ENCODE assay signal across 9 mouse cellular contexts in the genomic region with DNA sequence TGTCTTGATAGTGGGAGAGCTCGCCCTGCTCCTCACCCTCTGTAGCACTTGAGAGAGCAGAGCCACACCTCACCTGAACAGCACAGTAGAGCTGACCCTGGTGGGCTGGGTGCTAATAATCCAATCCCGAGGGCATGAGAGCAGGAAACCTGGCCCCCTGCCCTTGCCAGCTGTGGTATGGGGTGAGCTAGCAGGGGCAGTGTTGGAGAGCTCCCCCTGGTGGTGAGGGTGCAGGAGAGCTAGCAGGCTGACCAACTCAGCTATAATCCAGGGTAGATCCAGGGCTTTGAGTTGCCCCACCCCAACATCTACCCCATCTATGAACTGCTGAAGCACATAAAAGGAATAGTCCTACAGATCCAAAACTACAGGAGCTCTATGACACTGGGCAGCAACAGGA.
A peak's percentile ranks its signal among the peaks of the same experiment; 100 is the strongest.
DNase-seq lines count a peak whose midpoint lies in the region; ATAC-seq and TF ChIP-seq lines count a peak whose summit lies in the region.
"Had no signal": no experiment of that assay in that cellular context is flagged by ENCODE, and none has a peak within 500 bp of the region (broad histone marks: within the 10 kb centered on the region; RNA-seq: fewer than 3 reads in every experiment).

No protein-coding gene starts in this region.

- DNase-seq in forebrain, postnatal 0 days, result no peak
- DNase-seq in forebrain, embryonic 11.5 days (ENCODE audit: low spot score), result no peak
- DNase-seq in 3T3-L1 (ENCODE audit: low read depth, low spot score), result peak; percentile 39
- DNase-seq in liver, embryonic 13.5 days, result no peak
- peak; percentile 45 for DNase-seq in stomach, postnatal 0 days (ENCODE audit: low spot score)
- no peak for DNase-seq in embryo, embryonic 10.5 days (ENCODE audit: low spot score)
- DNase-seq in ovary, postnatal 36 days (ENCODE audit: low spot score), result no peak

- H3K27me3 ChIP-seq in forebrain, postnatal 0 days (ENCODE audit: insufficient read depth, low read length), result no peaks in the 10 kb centered on the region
- H3K27me3 ChIP-seq in forebrain, embryonic 11.5 days (ENCODE audit: control insufficient read depth, insufficient read depth, low read length), result no peaks in the 10 kb centered on the region
- no peaks in the 10 kb centered on the region for H3K27me3 ChIP-seq in liver, embryonic 13.5 days
- no peaks in the 10 kb centered on the region for H3K27me3 ChIP-seq in stomach, postnatal 0 days (ENCODE audit: control insufficient read depth, insufficient read depth, low read length)

- no peak for TF ChIP-seq EP300 in stomach, postnatal 0 days (optimal IDR thresholded peaks at IDR 0.05)

- WGBS in forebrain, postnatal 0 days, result 82% methylated on average over 2 of the region's 2 CpGs
- WGBS in forebrain, embryonic 11.5 days, result 81% methylated on average over 2 of the region's 2 CpGs
- WGBS in bone marrow, adult 2 months, result 65% methylated on average over 2 of the region's 2 CpGs
- 56% methylated on average over 2 of the region's 2 CpGs for WGBS in liver, embryonic 13.5 days (ENCODE audit: insufficient replicate concordance)
- WGBS in stomach, postnatal 0 days, result 90% methylated on average over 2 of the region's 2 CpGs

- H3K36me3 ChIP-seq in forebrain, postnatal 0 days (ENCODE audit: insufficient read depth), result no peaks in the 10 kb centered on the region
- no peaks in the 10 kb centered on the region for H3K36me3 ChIP-seq in forebrain, embryonic 11.5 days (ENCODE audit: control insufficient read depth, insufficient read depth, low read length)
- no peaks in the 10 kb centered on the region for H3K36me3 ChIP-seq in liver, embryonic 13.5 days
- H3K36me3 ChIP-seq in stomach, postnatal 0 days (ENCODE audit: control insufficient read depth, insufficient read depth, low read length), result no peaks in the 10 kb centered on the region

- TF ChIP-seq POLR2A in bone marrow, adult 2 months (IDR thresholded peaks at IDR 0.05; ENCODE audit: borderline replicate concordance, control insufficient read depth, low read depth, low read length), result no peak

- H3K9me3 ChIP-seq in forebrain, postnatal 0 days (ENCODE audit: low read length), result no peaks in the 10 kb centered on the region
- no peaks in the 10 kb centered on the region for H3K9me3 ChIP-seq in forebrain, embryonic 11.5 days (ENCODE audit: control insufficient read depth, low read length)
- no peaks in the 10 kb centered on the region for H3K9me3 ChIP-seq in liver, embryonic 13.5 days (replicated peaks)
- no peaks in the 10 kb centered on the region for H3K9me3 ChIP-seq in stomach, postnatal 0 days (ENCODE audit: control insufficient read depth, low read length)

- H3K4me2 ChIP-seq in forebrain, postnatal 0 days (ENCODE audit: low read depth), result no peak overlapping the region
- no peak overlapping the region for H3K4me2 ChIP-seq in forebrain, embryonic 11.5 days (ENCODE audit: low read depth, low read length, severe bottlenecking)
- no peak overlapping the region for H3K4me2 ChIP-seq in liver, embryonic 13.5 days
- H3K4me2 ChIP-seq in stomach, postnatal 0 days (replicated peaks; ENCODE audit: low read depth), result no peak overlapping the region

- no peak overlapping the region for H3K9ac ChIP-seq in forebrain, postnatal 0 days
- H3K9ac ChIP-seq in forebrain, embryonic 11.5 days (ENCODE audit: low read length), result no peak overlapping the region
- no peak overlapping the region for H3K9ac ChIP-seq in liver, embryonic 13.5 days
- no peak overlapping the region for H3K9ac ChIP-seq in stomach, postnatal 0 days (ENCODE audit: low read length)

- H3K27ac ChIP-seq in forebrain, postnatal 0 days (ENCODE audit: low read depth, low read length), result no peak overlapping the region
- no peak overlapping the region for H3K27ac ChIP-seq in forebrain, embryonic 11.5 days (ENCODE audit: low read depth, low read length)
- no peak overlapping the region for H3K27ac ChIP-seq in bone marrow, adult 2 months (ENCODE audit: control insufficient read depth, insufficient read depth, low read depth, low read length, poor library complexity)
- H3K27ac ChIP-seq in liver, embryonic 13.5 days, result no peak overlapping the region
- H3K27ac ChIP-seq in stomach, postnatal 0 days (replicated peaks), result no peak overlapping the region
- H3K27ac ChIP-seq: macrophage had no signal

- no peaks in the 10 kb centered on the region for H3K4me1 ChIP-seq in forebrain, postnatal 0 days (ENCODE audit: insufficient read depth)
- no peaks in the 10 kb centered on the region for H3K4me1 ChIP-seq in forebrain, embryonic 11.5 days (replicated peaks; ENCODE audit: control insufficient read depth, insufficient read depth, low read length)
- no peaks in the 10 kb centered on the region for H3K4me1 ChIP-seq in bone marrow, adult 2 months (ENCODE audit: control insufficient read depth, insufficient read depth, low read length)
- H3K4me1 ChIP-seq in liver, embryonic 13.5 days (replicated peaks), result no peaks in the 10 kb centered on the region
- H3K4me1 ChIP-seq in stomach, postnatal 0 days (replicated peaks; ENCODE audit: control insufficient read depth, insufficient read depth), result no peaks in the 10 kb centered on the region

- no peak overlapping the region for H3K4me3 ChIP-seq in forebrain, postnatal 0 days (ENCODE audit: low read depth, low read length)
- H3K4me3 ChIP-seq in forebrain, embryonic 11.5 days (ENCODE audit: low read depth, low read length), result no peak overlapping the region
- no peak overlapping the region for H3K4me3 ChIP-seq in bone marrow, adult 2 months (replicated peaks; ENCODE audit: control insufficient read depth, low read depth, low read length)
- H3K4me3 ChIP-seq in liver, embryonic 13.5 days (replicated peaks), result no peak overlapping the region
- no peak overlapping the region for H3K4me3 ChIP-seq in stomach, postnatal 0 days (ENCODE audit: low read depth, low read length)

- peak; percentile 49 for TF ChIP-seq CTCF in forebrain, postnatal 0 days (IDR thresholded peaks at IDR 0.05; ENCODE audit: low read depth)
- peak; percentile 80 for TF ChIP-seq CTCF in bone marrow, adult 2 months (IDR thresholded peaks at IDR 0.05; ENCODE audit: control insufficient read depth, insufficient read depth, low read length)
- TF ChIP-seq CTCF in stomach, postnatal 0 days (IDR thresholded peaks at IDR 0.05; ENCODE audit: low read depth), result peak; percentile 71

- ATAC-seq in forebrain, postnatal 0 days, result no peak
- no peak for ATAC-seq in forebrain, embryonic 11.5 days (replicated peaks; ENCODE audit: low FRiP score)
- peak; percentile 10; the same call in 1 of the 2 replicates for ATAC-seq in liver, embryonic 13.5 days (ENCODE audit: low read depth)
- ATAC-seq in stomach, postnatal 0 days (ENCODE audit: low FRiP score, low TSS enrichment), result no peak

Comparison
In these comparisons a context has a peak if more than half of its experiments do, and no peak if none do; other contexts are left out.
1. DNase-seq: peak in 3T3-L1 (single experiment) and stomach, postnatal 0 days (single experiment); none in forebrain, postnatal 0 days (single experiment), forebrain, embryonic 11.5 days (single experiment), liver, embryonic 13.5 days (single experiment), embryo, embryonic 10.5 days (single experiment) and ovary, postnatal 36 days (single experiment).
2. Peak in every context shown above with its lines, with median percentiles within 50 percentile points of each other: CTCF ChIP-seq.